22 mouse cellular contexts compared by ENCODE assay signal in the genomic region with DNA sequence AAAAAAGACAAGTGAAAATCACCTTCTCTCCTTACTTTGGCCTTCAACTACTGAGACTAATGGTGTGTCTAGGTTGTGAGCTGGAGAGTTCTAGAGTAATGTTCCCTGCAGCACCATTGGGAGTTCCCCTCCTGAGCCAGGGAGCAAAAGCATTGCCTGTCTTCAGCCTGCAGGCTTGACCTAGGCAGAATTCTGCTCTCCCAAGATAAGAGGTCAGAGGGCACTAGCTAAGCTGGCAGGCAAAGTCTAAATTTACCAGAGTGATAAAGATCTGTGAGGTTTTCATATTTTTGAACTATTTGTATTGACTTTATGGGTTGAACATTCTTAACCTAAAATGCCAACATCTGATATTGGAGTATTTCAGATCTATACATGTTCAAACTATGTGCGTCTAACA.
DNase-seq lines count a peak whose midpoint lies in the region; ATAC-seq and TF ChIP-seq lines count a peak whose summit lies in the region.
"Had no signal": no experiment of that assay in that cellular context is flagged by ENCODE, and none has a peak within 500 bp of the region (broad histone marks: within the 10 kb centered on the region; RNA-seq: fewer than 3 reads in every experiment).

No protein-coding gene starts in this region.

- H3K27me3 ChIP-seq in G1E (ENCODE audit: insufficient read depth, low read length), result no peaks in the 10 kb centered on the region
- no peaks in the 10 kb centered on the region for H3K27me3 ChIP-seq in liver, embryonic 15.5 days
- no peaks in the 10 kb centered on the region for H3K27me3 ChIP-seq in forebrain, postnatal 0 days (ENCODE audit: insufficient read depth, low read length)
- H3K27me3 ChIP-seq: embryonic facial prominence, embryonic 15.5 days; heart, embryonic 13.5 days; hindbrain, embryonic 15.5 days; limb, embryonic 13.5 days; lung, embryonic 15.5 days had no signal

- no peaks in the 10 kb centered on the region for H3K9me3 ChIP-seq in G1E (replicated peaks)
- H3K9me3 ChIP-seq in liver, embryonic 15.5 days (replicated peaks), result no peaks in the 10 kb centered on the region
- no peaks in the 10 kb centered on the region for H3K9me3 ChIP-seq in forebrain, postnatal 0 days (ENCODE audit: low read length)
- H3K9me3 ChIP-seq: embryonic facial prominence, embryonic 15.5 days; heart, embryonic 13.5 days; hindbrain, embryonic 15.5 days; limb, embryonic 13.5 days; lung, embryonic 15.5 days; midbrain, embryonic 13.5 days had no signal

- intact Hi-C loops in left cerebral cortex, postnatal 10 days (cut with DNase I), result no loop called here

- peak overlapping the region; percentile 76 for H3K27ac ChIP-seq in liver, embryonic 15.5 days (replicated peaks)
- no peak overlapping the region for H3K27ac ChIP-seq in forebrain, postnatal 0 days (ENCODE audit: low read depth, low read length)
- H3K27ac ChIP-seq: embryonic facial prominence, embryonic 15.5 days; heart, embryonic 13.5 days; hindbrain, embryonic 15.5 days; limb, embryonic 13.5 days; lung, embryonic 15.5 days; midbrain, embryonic 13.5 days had no signal

- H3K9ac ChIP-seq in liver, embryonic 15.5 days, result no peak overlapping the region
- no peak overlapping the region for H3K9ac ChIP-seq in forebrain, postnatal 0 days
- H3K9ac ChIP-seq: embryonic facial prominence, embryonic 15.5 days; heart, embryonic 13.5 days; hindbrain, embryonic 15.5 days; limb, embryonic 13.5 days; lung, embryonic 15.5 days; midbrain, embryonic 13.5 days had no signal

- peak overlapping the region; percentile 25; the same call in 1 of the 2 replicates for H3K4me2 ChIP-seq in liver, embryonic 15.5 days
- no peak overlapping the region for H3K4me2 ChIP-seq in forebrain, postnatal 0 days (ENCODE audit: low read depth)
- H3K4me2 ChIP-seq: embryonic facial prominence, embryonic 15.5 days; heart, embryonic 13.5 days; hindbrain, embryonic 15.5 days; limb, embryonic 13.5 days; lung, embryonic 15.5 days; midbrain, embryonic 13.5 days had no signal

- H3K36me3 ChIP-seq in G1E (replicated peaks), result no peaks in the 10 kb centered on the region
- H3K36me3 ChIP-seq in liver, embryonic 15.5 days (replicated peaks), result no peaks in the 10 kb centered on the region
- no peaks in the 10 kb centered on the region for H3K36me3 ChIP-seq in forebrain, postnatal 0 days (ENCODE audit: insufficient read depth)
- H3K36me3 ChIP-seq: embryonic facial prominence, embryonic 15.5 days; heart, embryonic 13.5 days; hindbrain, embryonic 15.5 days; limb, embryonic 13.5 days; lung, embryonic 15.5 days; midbrain, embryonic 13.5 days had no signal

- peak; percentile 87 for ATAC-seq in G1E (ENCODE audit: extremely low read depth, insufficient number of reproducible peaks, low FRiP score, poor library complexity, severe bottlenecking)
- ATAC-seq in liver, embryonic 15.5 days (ENCODE audit: insufficient read depth), result peak; percentile 85
- ATAC-seq in forebrain, postnatal 0 days, result no peak
- ATAC-seq: midbrain, embryonic 13.5 days had no signal

- WGBS in liver, embryonic 15.5 days (ENCODE audit: insufficient replicate concordance), result 31% methylated on average over 1 of the region's 1 CpGs
- 80% methylated on average over 1 of the region's 1 CpGs for WGBS in forebrain, postnatal 0 days

- peaks cover 57% of the 10 kb centered on the region for H3K4me1 ChIP-seq in G1E (ENCODE audit: insufficient read depth, low read depth, low read length)
- H3K4me1 ChIP-seq in liver, embryonic 15.5 days (replicated peaks), result peaks cover 34% of the 10 kb centered on the region
- H3K4me1 ChIP-seq in forebrain, postnatal 0 days (ENCODE audit: insufficient read depth), result 0 out of 2 replicates have a peak, but pooled peaks cover 1% of the 10 kb centered on the region
- H3K4me1 ChIP-seq: hindbrain, embryonic 15.5 days; lung, embryonic 15.5 days had no signal

- H3K4me3 ChIP-seq in G1E (ENCODE audit: low read depth, low read length), result peak overlapping the region; percentile 51; the same call in 1 of the 2 replicates
- H3K4me3 ChIP-seq in liver, embryonic 15.5 days (replicated peaks), result no peak overlapping the region
- no peak overlapping the region for H3K4me3 ChIP-seq in forebrain, postnatal 0 days (ENCODE audit: low read depth, low read length)
- H3K4me3 ChIP-seq: embryonic facial prominence, embryonic 15.5 days; heart, embryonic 13.5 days; hindbrain, embryonic 15.5 days; limb, embryonic 13.5 days; lung, embryonic 15.5 days; midbrain, embryonic 13.5 days had no signal

- DNase-seq in G1E (ENCODE audit: low spot score), result no peak
- DNase-seq in c-Kit-negative CD71-positive TER-119-positive erythroid progenitor cells, embryonic 14.5 days (ENCODE audit: low read depth, low spot score), result peak; percentile 34
- peak; percentile 68 for DNase-seq in liver
- no peak for DNase-seq in forebrain, postnatal 0 days
- DNase-seq in ovary, adult 18-20 months (ENCODE audit: low spot score), result no peak
- DNase-seq in kidney, postnatal 36 days, result no peak
- DNase-seq in left cerebral cortex, postnatal 10 days (ENCODE audit: extremely low spot score in 1 of 2, low spot score in 2 of 2), result no peak
- DNase-seq: cerebellum, adult 9-10 months; gastrocnemius, postnatal 25 days; heart, adult 18-20 months; kidney, adult 8-10 months; kidney, postnatal 10 days; layer of hippocampus, postnatal 36 days; lung, postnatal 4 days; thymus, postnatal 14 days had no signal

- TF ChIP-seq CTCF in G1E (IDR thresholded peaks at IDR 0.05; ENCODE audit: low read depth, low read length), result no peak
- no peak for TF ChIP-seq CTCF in forebrain, postnatal 0 days (IDR thresholded peaks at IDR 0.05; ENCODE audit: low read depth)

Comparison
In these comparisons a context has a peak if more than half of its experiments do, and no peak if none do; other contexts are left out.
1. DNase-seq: peak in c-Kit-negative CD71-positive TER-119-positive erythroid progenitor cells, embryonic 14.5 days (single experiment) and liver (single experiment); none in G1E (single experiment), forebrain, postnatal 0 days (single experiment), ovary, adult 18-20 months (single experiment), kidney, postnatal 36 days (0 of 2) and left cerebral cortex, postnatal 10 days (0 of 2).